Mouse (Mus musculus) left cerebral cortex, adult 18-20 months (tissue): Measurements from ENCODE around the gene Map4k4. TPM values are rescaled to one million over a fixed set of nuclear protein-coding genes. Genes with fewer than 3 reads are reported as not detected.

Source experiments
- DNase-seq, 2 experiments: peaks; one replicate each; pipeline ENCODE4 v3.0.0; 2021 to 2022; ENCODE audit warnings: low spot score in 2 of 2, mixed read lengths in 1 of 2
- total RNA-seq, 2 experiments: library from RNA; stranded (reverse); gene quantifications; 2 replicates each; pipeline ENCODE4 v1.2.3; 2021

Gene Map4k4
- total RNA-seq, 2 experiments from 2014 or later: 87.1 to 95.0 TPM

DNA sequence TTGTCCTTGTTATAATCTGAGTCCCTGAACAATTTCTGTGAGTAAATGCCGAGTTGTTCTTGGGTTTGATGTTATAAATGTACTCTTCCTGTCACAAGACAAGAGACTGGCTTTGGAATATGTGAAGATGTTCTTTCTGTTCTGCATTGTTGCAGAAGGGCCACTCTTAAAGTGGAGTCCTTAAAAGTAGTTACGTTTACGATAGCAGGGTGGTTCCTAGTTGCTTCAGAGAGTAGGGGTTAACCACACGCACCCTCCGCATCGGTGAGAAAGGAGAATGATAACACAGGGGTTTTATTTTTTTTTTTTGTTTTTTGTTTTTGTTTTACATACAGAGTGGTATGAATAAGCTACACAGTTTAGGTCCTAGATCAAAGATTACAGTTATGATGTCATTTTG is 60.4 kb downstream of the Map4k4 start:
- DNase-seq: no peak

DNA sequence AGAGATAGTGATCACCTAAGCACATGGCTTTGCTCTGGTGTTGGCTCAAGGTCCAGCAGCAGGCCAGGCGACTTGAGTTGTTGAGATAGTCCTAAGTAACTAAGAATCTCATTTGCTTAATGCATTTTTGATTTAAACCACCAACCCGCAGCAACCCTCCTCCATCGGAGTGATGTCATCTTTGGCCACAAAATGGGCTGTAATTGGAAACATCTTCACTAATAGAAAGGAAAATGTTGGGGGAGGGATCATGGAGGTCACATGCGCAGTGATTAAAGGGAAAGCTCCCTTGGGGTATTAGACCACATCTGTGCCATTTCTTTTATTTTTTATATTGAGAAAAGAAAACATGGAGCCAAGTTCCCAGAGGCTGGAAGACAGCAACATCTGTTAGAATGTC is 61.6 kb downstream of the Map4k4 start:
- DNase-seq: no peak

DNA sequence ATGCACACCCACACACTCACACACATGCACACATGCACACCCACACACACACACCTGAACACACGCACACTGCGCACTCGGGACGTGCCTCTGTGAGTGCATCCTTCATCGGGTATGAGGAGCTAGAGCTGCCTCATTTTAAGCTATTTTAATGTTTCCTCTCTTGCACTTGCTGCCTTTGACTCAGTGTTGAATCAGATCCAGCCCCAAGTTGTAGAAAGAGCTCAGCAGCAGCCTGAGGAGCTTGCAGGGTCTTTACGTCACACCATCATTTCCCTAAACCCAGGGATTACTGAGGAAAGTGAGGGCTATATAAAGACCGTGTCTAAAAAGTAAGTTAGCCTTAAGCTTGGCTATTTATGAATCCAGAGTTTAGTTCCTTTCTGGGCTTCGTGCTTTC is 62.1 kb downstream of the Map4k4 start:
- DNase-seq: peak in 1 of 2 experiments; percentile 48

GRCm38 (mm10) chr1:39963821-39964220 is 63.1 kb downstream of the Map4k4 start:
- no peak for DNase-seq

DNA sequence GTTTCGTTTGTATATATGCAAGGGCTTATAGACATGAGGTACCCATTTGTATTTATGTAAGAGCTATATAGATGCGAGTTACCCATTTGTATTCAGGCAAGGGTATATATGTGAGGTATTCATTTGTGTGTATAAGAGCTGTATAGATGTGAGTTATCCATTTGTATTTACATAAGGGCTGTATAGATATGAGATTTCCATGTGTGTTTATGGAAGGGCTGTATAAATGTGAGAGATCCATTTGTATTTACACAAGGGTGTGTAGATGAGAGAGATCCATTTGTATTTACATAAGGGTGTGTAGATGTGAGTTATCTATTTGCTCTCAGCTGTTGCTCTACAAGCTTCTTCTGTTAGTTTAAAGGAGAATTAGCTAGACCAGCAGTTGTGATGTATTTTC is 63.7 kb downstream of the Map4k4 start:
- no peak for DNase-seq

DNA sequence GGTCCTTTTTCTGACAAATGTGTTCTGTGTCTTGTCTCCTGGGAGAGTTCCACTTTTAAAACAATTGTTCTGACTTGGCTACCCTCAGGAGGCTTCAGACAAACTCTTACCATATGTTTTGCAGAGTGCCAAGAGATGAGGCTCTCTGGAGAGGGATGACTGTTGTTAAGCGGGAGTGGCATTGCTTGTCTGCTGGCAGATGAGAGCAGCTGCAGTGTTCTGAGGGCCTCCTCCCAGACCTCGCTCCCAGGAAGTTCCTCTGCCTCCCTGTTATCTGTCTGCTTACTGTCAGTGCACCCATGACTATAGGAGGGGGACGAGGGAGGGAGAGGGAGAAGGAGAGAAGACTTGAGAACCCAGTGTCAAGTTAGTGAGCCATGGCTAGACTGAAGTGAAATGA is 64.7 kb downstream of the Map4k4 start:
- DNase-seq: no peak

DNA sequence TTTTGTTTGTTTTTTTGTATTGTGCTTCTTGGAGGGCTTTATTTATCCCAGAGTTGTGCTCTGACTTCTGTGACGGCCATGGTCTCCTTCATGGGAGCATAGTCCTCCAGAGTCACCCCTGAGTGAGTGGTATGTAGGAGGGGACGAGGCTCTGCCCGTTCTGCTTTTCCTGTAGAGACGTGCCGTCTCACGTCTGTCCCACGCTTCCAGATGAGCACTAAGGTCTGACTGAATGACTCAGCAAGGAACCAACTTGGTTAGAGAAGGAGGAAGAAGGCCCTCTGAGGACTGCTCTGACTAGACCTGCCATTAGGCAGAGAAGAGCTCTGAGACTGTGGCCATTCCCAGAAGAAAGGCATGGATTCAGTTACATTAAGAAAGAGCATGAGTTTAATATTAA is 68.3 kb downstream of the Map4k4 start:
- DNase-seq: no peak

DNA sequence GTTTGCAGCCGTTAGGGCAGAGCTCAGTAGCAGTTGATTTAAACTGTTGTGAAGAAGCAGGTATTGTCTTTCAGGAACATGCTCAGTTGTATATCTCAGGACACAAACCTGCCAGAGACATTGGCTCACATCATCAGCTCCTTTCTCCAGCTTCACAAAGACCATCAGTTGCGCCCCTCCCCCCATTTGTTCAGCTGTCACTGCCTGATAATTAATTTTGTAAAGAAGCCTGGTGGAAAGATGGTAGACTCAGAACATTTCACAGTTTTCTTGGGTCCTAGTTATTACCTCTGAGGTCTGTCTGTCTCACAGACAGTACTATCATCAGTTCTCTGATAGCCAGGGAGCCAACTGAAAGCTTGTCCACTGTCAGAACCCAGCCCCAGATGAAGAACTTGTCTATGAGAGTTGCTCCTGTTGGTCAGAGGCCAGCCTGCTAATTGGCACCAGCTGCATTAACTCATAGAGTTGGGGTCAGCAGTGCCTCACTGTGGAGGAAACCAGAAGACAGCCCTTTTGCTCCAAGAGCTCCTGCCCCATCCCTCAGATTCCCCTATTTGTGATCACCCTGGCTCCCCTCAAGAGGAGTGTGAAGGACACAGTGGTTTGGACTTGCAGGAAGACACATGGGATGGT is 69.2 kb downstream of the Map4k4 start:
- DNase-seq: no peak

- no peak for DNase-seq
Observed at GRCm38 (mm10) chr1:39972411-39972810, 71.7 kb downstream of the Map4k4 start.

DNA sequence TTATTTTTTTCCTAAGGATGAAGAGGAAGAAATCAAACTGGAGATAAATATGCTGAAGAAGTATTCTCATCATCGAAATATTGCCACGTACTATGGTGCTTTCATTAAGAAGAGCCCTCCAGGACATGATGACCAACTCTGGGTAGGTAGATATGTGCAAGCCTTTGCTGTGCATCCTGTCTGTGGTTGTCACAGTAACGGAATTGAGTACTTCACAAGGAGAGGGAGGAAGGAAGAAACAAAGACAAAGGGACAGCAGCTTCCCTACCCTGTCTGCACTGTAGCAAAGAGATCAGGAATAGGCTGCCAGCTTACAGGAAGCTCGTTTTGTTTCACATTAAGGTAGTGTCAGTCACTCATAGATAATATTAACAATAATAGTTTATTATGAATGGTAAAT is 73.2 kb downstream of the Map4k4 start:
- DNase-seq: no peak

DNA sequence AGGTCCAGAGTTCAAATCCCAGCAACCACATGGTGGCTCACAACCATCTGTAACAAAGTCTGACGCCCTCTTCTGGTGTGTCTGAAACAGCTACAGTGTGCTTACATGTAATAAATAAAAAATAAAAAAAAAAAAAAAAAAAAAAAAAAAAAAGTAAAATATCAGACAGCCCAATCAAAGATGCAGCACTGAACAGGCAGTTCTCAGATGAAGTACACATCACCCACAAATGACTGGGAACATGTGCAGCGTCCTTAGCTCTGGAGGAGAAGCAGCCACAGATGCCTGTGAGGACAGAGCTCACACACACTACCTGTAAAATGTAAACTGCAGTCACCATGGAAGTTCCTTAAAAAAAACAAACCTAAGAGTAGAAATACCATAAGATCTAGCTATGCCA is 74.3 kb downstream of the Map4k4 start:
- DNase-seq: no peak

DNA sequence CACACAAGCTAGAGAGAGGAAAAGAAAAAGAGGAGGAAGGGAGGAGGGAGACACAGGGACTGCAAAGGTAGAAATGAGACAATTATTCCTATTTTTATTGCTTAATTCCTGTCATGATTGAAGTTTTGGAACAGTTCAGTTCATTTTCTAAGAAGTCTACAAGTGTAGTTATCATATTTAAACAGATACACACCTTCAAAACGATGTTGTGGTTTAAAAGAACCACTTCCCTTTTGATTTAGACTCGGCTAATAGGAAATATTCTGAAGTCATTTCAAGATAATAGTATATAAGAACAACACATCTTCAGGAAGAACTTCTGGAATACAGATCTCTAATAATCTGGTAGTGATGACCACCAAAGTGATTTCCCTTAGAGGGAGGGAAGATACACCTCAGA is 75.4 kb downstream of the Map4k4 start:
- DNase-seq: no peak

DNA sequence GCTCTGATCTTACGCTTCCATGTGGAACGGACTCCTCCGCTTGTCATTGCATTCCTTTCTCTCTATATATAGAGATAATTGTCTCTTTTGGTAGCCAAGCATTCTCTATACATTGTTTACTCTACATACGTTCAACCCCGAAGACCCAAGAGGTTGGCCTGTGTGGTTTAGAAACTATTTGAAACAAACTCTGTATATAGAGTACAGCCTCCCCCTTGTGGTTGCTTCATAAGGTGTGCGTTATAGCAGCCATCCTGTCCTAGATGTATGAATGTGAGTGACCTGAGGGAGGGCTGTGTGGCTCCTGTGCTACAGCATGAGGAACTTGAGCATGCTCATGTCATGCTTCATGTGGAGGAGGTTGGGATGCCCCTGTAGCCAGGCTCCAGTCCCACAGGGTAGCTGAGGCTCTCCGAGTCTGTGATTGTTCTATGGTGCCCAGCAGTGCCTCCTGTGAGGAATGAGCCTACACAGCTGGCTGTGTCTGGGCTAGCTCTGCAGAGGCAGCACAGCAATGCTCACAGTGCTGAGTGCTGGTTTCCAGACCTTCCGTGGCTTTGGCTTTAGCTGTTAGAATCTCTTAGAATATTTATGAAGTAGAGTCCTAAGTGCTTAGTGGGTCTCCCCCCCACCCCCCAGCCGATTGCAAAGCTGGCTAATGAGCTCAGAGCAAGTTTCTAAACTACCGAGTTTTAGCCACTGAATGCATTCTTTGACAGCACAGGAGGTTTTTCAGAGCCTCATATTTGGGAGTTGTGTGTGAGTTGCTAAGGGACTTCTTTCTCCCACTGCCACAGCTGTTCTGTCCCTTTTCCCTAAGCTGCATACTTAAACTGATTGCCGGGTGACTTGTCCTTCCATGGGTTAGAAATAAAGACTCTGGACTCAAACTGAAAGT is 76.4 kb downstream of the Map4k4 start:
- no peak for DNase-seq

GRCm38 (mm10) chr1:39978781-39979486 is 78.2 kb downstream of the Map4k4 start:
- DNase-seq: no peak

DNA sequence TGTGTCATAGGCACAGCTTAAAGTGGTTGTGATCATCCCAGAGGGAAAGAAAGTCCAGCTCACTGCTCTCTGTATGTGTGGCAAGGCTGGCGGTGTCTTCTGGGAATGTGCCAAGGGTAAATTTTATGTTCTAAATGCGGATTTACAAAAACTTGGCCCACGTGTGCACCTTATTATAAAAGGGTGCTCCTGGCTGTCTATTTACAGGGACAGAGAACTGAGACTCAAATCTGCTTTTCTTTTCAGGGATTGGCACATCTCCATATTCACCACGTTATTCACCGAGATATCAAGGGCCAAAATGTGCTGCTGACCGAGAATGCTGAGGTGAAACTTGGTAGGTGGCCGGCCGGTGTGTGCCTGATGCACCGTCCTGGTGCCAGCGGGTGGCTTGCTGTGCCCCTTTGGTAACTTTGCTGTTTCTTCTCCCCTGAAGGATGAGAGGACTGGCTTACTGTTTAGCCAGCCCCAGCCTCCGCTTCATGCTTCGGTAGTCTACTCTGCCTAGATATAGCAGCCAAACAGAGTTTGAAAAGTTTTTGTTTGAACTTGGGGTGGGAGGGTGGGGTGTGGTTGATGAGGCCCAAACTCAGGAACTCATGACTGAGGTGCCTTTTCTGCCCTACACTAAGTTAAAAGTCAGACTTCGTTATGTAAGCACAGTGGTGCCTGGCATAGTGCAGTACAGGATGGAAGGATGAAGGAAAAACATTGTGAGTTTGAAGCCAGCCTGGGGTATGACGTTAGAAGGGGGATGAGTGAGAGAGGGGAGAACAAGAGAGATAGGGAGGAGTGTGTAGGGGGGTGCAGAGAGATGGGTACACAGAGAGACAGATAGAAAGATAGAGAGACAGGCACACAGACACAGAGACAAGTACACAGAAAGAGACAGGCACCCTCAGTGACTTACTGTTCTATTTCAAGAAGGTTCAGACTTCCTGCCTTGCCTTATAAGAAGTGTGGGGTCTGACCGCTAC is 79.9 kb downstream of the Map4k4 start:
- no peak for DNase-seq

- DNase-seq: no peak
Observed at GRCm38 (mm10) chr1:39981970-39982369, 81.3 kb downstream of the Map4k4 start.

DNA sequence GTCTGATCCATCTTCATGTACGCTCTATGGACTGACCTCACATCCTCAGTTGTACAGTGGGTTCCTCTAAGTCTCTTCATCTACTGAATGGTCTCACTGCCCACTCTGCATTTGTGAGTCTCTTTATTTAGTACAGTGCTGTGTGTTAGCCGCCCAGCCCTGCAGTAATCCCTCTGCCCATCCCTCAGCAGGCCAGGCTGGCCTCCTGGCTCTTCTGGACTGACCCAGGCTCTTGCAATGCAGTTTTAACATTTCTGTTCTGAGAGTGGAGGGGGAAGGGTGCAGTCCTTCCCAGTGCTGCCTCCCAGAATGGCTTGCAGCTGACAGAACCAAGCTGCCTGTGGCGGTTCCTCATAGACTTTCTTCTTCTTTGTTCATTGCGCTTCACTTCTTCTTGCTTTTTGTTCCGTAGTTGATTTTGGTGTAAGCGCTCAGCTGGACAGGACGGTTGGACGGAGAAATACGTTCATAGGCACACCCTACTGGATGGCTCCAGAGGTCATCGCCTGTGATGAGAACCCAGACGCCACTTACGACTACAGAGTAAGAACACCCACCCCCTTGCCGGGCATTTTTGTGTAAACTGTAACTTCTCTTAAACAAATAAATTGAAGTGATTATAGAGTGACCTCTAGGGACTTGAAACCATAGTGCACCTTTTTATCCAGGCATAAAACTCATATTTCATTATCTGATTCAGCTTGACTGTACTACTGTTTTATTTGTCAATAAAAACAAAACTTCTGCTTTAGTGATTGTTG is 82.2 kb downstream of the Map4k4 start:
- DNase-seq: no peak

GRCm38 (mm10) chr1:39984331-39984730 is 83.6 kb downstream of the Map4k4 start:
- DNase-seq: no peak

DNA sequence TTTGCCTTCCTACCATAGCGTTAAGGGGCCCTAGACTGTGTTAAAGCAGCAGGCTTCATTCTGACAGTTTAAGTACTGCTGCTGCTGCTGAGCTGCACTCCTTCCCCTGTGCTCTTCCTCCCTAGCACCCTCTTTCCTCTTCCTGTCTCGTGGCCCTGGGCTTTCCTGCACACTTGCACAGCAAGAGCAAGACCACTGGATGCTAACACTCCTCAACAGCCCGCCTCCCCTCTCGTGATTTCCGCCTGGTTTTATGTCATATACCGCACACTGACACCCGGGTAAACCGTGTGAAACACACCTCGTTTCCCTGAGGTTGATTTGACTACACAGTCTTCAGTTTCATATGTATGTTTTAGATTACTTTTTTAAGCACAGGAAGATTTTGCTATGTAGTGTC is 86.1 kb downstream of the Map4k4 start:
- no peak for DNase-seq

GRCm38 (mm10) chr1:39988841-39989240 is 88.1 kb downstream of the Map4k4 start:
- peak; percentile 71 to 80 for DNase-seq
